Mouse (Mus musculus) c-Kit-positive CD71-negative TER-119-negative erythroid progenitor cells, embryonic 14.5 days (primary cell): ENCODE data around the gene Zpld1.

ENCODE experiments used
- DNase-seq: peaks from one replicate; pipeline ENCODE4 v3.0.0-alpha.2; 2013; ENCODE audit warnings: low read depth

Gene Zpld1

GRCm38 (mm10) chr16:55297886-55298285, at the start of gene Zpld1:
Zpld1 (minus strand) TSS chr16:55297986.
- no peak for DNase-seq

- no peak for DNase-seq
These were observed 47.9 kb upstream of the Zpld1 start for GRCm38 (mm10) chr16:55345644-55346043.

GRCm38 (mm10) chr16:55321542-55322514, 24.0 kb upstream of the Zpld1 start:
- no peak for DNase-seq

- DNase-seq, result no peak
These were observed 19.2 kb upstream of the Zpld1 start for GRCm38 (mm10) chr16:55316996-55317395.

GRCm38 (mm10) chr16:55312106-55312505, 14.3 kb upstream of the Zpld1 start:
- no peak for DNase-seq

GRCm38 (mm10) chr16:55282696-55283095, 15.1 kb downstream of the Zpld1 start:
- DNase-seq, result no peak

GRCm38 (mm10) chr16:55277447-55277846, 20.3 kb downstream of the Zpld1 start:
- DNase-seq, result no peak

- DNase-seq, result no peak
These were observed 32.5 kb downstream of the Zpld1 start for GRCm38 (mm10) chr16:55265281-55265680.

- no peak for DNase-seq
These were observed 36.8 kb downstream of the Zpld1 start for GRCm38 (mm10) chr16:55260862-55261574.

- no peak for DNase-seq
These were observed 38.1 kb downstream of the Zpld1 start for GRCm38 (mm10) chr16:55259719-55260118.

- DNase-seq, result no peak
These were observed 56.8 kb downstream of the Zpld1 start for GRCm38 (mm10) chr16:55240996-55241395.

GRCm38 (mm10) chr16:55228995-55229622, 68.7 kb downstream of the Zpld1 start:
- no peak for DNase-seq

GRCm38 (mm10) chr16:55203945-55204344, 93.8 kb downstream of the Zpld1 start:
- no peak for DNase-seq

- no peak for DNase-seq
These were observed 107.4 kb downstream of the Zpld1 start for GRCm38 (mm10) chr16:55190397-55190796.

GRCm38 (mm10) chr16:55185370-55185769, 112.4 kb downstream of the Zpld1 start:
- DNase-seq, result no peak
